Mouse (Mus musculus): ENCODE data around the gene Pikfyve. TPM values are rescaled to one million over a fixed set of nuclear protein-coding genes. Genes with fewer than 3 reads are reported as not detected.

The Pikfyve gene
- 20.6 TPM in 2 replicates for polyA plus RNA-seq (2014; fragmentation: Nextera tagmentation; extraction: Ambion mirVana)

DNA sequence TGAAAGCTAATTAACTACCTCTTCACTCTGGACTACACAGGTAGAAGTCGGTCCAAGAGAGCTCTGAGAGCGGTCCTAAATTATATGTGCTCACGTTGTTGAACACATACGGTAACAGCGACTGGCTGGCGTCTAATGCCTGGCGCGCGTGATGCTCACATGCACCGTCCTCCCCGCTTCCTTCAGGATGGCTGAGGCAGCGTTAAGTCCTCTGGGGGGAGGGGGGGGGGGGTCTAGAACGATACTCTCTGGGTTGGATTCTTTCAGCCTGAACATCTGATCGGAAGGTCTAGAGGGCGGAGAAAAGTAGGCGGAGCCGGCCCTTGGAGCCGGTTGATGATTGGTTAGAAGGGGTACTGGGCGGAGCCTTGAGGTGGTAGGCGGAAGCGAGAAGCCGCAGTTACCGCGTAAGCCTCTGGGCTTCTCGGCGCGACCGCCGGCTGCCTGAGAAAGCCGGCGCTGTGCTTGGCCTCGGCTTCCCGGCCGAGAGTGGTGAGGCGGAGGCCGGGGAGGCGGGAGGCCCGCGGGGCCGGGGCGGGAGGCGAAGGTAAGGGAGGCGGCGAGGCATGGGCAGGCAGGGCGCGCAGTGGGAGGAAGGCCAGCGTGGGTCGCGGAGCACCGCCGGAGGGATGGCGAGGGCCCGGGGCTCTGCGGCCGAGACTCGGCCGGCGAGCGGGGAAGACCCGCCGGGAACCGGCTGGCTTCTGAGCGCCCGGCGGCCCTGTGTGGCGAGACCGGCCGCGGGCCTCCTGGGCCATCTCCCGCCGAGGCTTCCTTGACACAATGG, at the start of gene Pikfyve, which contains the start of gene Idh1:
TSS of gene Pikfyve (plus strand) at position 397 of the 787 bp plus-strand sequence.
TSS of gene Idh1 (minus strand) at position 214 of the 787 bp plus-strand sequence.
- peaks cover 7% of the 10 kb centered on the region for H3K4me1 ChIP-seq (ENCODE audit: control insufficient read depth, insufficient read depth, low read length)
- H3K9ac ChIP-seq (ENCODE audit: low read length) = peak within 1 kb of the TSS; percentile 87
- H3K27me3 ChIP-seq (ENCODE audit: control insufficient read depth, insufficient read depth, low read length) = no peaks in the 10 kb centered on the region
- WGBS = under 1% methylated on average over 51 of the region's 71 CpGs
- peak within 1 kb of the TSS; percentile 90 for H3K27ac ChIP-seq (ENCODE audit: low read depth, low read length)
- no peaks in the 10 kb centered on the region for H3K36me3 ChIP-seq (ENCODE audit: control insufficient read depth, insufficient read depth, low read length)
- peak; percentile 97 for DNase-seq (ENCODE audit: low spot score)
- peak within 1 kb of the TSS; percentile 86 for H3K4me3 ChIP-seq (ENCODE audit: low read depth, low read length)
- peak; percentile 100 for ATAC-seq (ENCODE audit: insufficient read depth, low FRiP score, low TSS enrichment)
- peak within 1 kb of the TSS; percentile 57 for H3K4me2 ChIP-seq (ENCODE audit: low read depth)
- no peaks in the 10 kb centered on the region for H3K9me3 ChIP-seq (ENCODE audit: control insufficient read depth, low read length)

DNA sequence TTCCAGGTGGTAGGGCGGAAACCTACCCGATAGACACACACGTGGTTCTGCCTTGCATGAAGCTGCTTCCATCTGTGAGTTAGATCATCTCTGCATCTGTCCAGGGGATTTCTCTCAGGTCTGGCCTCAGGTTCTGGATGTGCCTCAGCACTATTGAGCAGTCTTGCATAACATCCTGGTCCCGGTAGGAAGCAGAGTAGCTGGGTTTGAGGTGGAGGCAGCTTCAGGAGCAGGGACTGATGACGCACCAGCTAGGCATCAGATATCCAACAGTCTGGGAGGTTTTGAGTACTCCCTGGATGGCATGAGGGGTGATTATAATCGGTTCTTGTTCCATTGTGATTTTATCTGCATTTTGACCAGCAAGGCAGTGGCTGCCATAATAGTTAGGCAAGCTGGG, 48.9 kb upstream of the Pikfyve start:
- H3K27ac ChIP-seq (ENCODE audit: low read depth, low read length) = no peak overlapping the region
- H3K27me3 ChIP-seq (ENCODE audit: control insufficient read depth, insufficient read depth, low read length) = no peaks in the 10 kb centered on the region
- no peak overlapping the region for H3K4me3 ChIP-seq (ENCODE audit: low read depth, low read length)
- no peaks in the 10 kb centered on the region for H3K9me3 ChIP-seq (ENCODE audit: control insufficient read depth, low read length)
- no peaks in the 10 kb centered on the region for H3K4me1 ChIP-seq (ENCODE audit: control insufficient read depth, insufficient read depth, low read length)
- ATAC-seq (ENCODE audit: insufficient read depth, low FRiP score, low TSS enrichment) = no peak
- no peaks in the 10 kb centered on the region for H3K36me3 ChIP-seq (ENCODE audit: control insufficient read depth, insufficient read depth, low read length)
- DNase-seq (ENCODE audit: low spot score) = no peak
- H3K9ac ChIP-seq (ENCODE audit: low read length) = no peak overlapping the region
- no peak overlapping the region for H3K4me2 ChIP-seq (ENCODE audit: low read depth)
- WGBS = 76% methylated on average over 6 of the region's 6 CpGs

DNA sequence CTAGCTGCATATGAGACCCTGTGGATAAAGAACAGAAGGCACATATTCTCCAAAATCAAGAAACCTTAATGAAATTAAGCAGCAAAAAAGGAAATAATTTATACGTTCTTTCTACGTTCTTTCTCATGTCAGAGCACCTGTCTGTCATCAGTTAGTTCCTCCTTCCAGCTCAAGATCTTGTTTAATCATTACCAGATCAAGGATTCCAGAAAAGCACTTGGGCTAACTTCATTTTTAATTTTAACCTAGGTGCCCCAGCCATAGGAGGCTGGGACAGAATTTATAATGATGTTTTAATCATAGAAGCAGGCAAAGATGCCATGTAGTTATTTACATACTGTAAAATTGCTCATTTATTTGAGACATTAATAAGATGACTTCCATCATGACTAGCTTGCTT, 41.7 kb upstream of the Pikfyve start:
- Histone ChIP-seq H3K27me3 (ENCODE audit: control insufficient read depth, insufficient read depth, low read length) (no peaks in the 10 kb centered on the region), H3K4me3 (ENCODE audit: low read depth, low read length) (no peak overlapping the region), H3K9me3 (ENCODE audit: control insufficient read depth, low read length) (no peaks in the 10 kb centered on the region), H3K36me3 (ENCODE audit: control insufficient read depth, insufficient read depth, low read length) (no peaks in the 10 kb centered on the region), H3K27ac (ENCODE audit: low read depth, low read length) (no peak overlapping the region), H3K4me2 (ENCODE audit: low read depth) (no peak overlapping the region), H3K4me1 (ENCODE audit: control insufficient read depth, insufficient read depth, low read length) (no peaks in the 10 kb centered on the region), H3K9ac (ENCODE audit: low read length) (no peak overlapping the region)
- DNase-seq (ENCODE audit: low spot score) (no peak), ATAC-seq (ENCODE audit: insufficient read depth, low FRiP score, low TSS enrichment) (no peak)
- 89% methylated on average over 2 of the region's 2 CpGs for WGBS

GRCm38 (mm10) chr1:65146601-65147000, 39.9 kb upstream of the Pikfyve start:
- DNase-seq (ENCODE audit: low spot score) = no peak
- Histone ChIP-seq H3K4me1 (ENCODE audit: control insufficient read depth, insufficient read depth, low read length) (no peaks in the 10 kb centered on the region), H3K9ac (ENCODE audit: low read length) (no peak overlapping the region), H3K9me3 (ENCODE audit: control insufficient read depth, low read length) (no peaks in the 10 kb centered on the region), H3K27ac (ENCODE audit: low read depth, low read length) (no peak overlapping the region), H3K27me3 (ENCODE audit: control insufficient read depth, insufficient read depth, low read length) (no peaks in the 10 kb centered on the region), H3K36me3 (ENCODE audit: control insufficient read depth, insufficient read depth, low read length) (no peaks in the 10 kb centered on the region), H3K4me2 (ENCODE audit: low read depth) (no peak overlapping the region), H3K4me3 (ENCODE audit: low read depth, low read length) (no peak overlapping the region)
- ATAC-seq (ENCODE audit: insufficient read depth, low FRiP score, low TSS enrichment) = no peak
- 80% methylated on average over 2 of the region's 2 CpGs for WGBS

- ATAC-seq (ENCODE audit: insufficient read depth, low FRiP score, low TSS enrichment) = no peak
- no peaks in the 10 kb centered on the region for H3K4me1 ChIP-seq (ENCODE audit: control insufficient read depth, insufficient read depth, low read length)
- WGBS = 96% methylated on average over 5 of the region's 5 CpGs
- no peaks in the 10 kb centered on the region for H3K36me3 ChIP-seq (ENCODE audit: control insufficient read depth, insufficient read depth, low read length)
- H3K4me3 ChIP-seq (ENCODE audit: low read depth, low read length) = no peak overlapping the region
- no peak overlapping the region for H3K27ac ChIP-seq (ENCODE audit: low read depth, low read length)
- DNase-seq (ENCODE audit: low spot score) = no peak
- no peaks in the 10 kb centered on the region for H3K9me3 ChIP-seq (ENCODE audit: control insufficient read depth, low read length)
- H3K4me2 ChIP-seq (ENCODE audit: low read depth) = no peak overlapping the region
- no peaks in the 10 kb centered on the region for H3K27me3 ChIP-seq (ENCODE audit: control insufficient read depth, insufficient read depth, low read length)
- H3K9ac ChIP-seq (ENCODE audit: low read length) = no peak overlapping the region
Measured at GRCm38 (mm10) chr1:65147326-65147725, 39.2 kb upstream of the Pikfyve start.

DNA sequence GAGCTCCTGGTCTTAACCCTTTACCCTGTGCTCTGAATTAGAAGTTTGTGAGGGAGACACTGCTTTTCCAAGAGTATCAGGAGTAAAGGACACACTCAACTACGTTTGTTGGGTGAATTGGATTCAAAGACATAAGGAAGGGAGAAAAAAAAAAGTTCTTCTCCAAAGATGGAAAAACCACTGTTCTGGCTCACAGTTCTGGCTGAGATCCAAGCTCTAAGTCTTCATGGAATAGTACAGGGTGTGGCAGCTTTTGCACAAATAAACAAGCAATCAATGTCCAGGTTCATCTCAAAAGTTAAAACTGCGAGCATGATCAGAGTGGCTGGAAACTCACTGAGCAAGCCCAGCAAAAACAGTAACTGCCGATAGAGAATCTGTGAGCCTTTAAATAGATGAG, 38.5 kb upstream of the Pikfyve start:
- WGBS = 79% methylated on average over 3 of the region's 3 CpGs
- ATAC-seq (ENCODE audit: insufficient read depth, low FRiP score, low TSS enrichment) = no peak
- no peak overlapping the region for H3K4me3 ChIP-seq (ENCODE audit: low read depth, low read length)
- H3K27me3 ChIP-seq (ENCODE audit: control insufficient read depth, insufficient read depth, low read length) = no peaks in the 10 kb centered on the region
- H3K36me3 ChIP-seq (ENCODE audit: control insufficient read depth, insufficient read depth, low read length) = no peaks in the 10 kb centered on the region
- DNase-seq (ENCODE audit: low spot score) = no peak
- no peak overlapping the region for H3K9ac ChIP-seq (ENCODE audit: low read length)
- H3K4me2 ChIP-seq (ENCODE audit: low read depth) = no peak overlapping the region
- H3K27ac ChIP-seq (ENCODE audit: low read depth, low read length) = no peak overlapping the region
- no peaks in the 10 kb centered on the region for H3K4me1 ChIP-seq (ENCODE audit: control insufficient read depth, insufficient read depth, low read length)
- no peaks in the 10 kb centered on the region for H3K9me3 ChIP-seq (ENCODE audit: control insufficient read depth, low read length)

DNA sequence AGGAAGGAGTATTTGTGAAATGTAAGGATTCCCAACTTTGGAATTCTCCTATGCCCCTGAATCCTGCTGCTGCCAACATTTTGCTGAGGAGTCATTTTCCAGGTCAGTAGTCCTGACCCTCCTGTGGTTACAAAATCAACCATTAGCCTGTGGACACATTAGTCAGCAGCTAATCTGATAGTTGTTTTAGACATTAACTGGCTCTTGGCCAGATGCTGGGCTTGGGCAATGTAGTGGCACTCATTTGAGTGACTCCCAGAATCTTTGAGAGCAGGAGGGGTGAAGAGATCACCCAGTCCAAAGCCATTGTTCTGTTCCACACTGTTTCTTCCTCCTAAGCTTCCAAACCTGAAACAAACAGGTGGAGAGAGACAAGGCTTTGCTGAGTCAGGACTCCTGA, 31.7 kb upstream of the Pikfyve start:
- no peaks in the 10 kb centered on the region for H3K4me1 ChIP-seq (ENCODE audit: control insufficient read depth, insufficient read depth, low read length)
- no peak overlapping the region for H3K4me2 ChIP-seq (ENCODE audit: low read depth)
- H3K27me3 ChIP-seq (ENCODE audit: control insufficient read depth, insufficient read depth, low read length) = no peaks in the 10 kb centered on the region
- no peak overlapping the region for H3K9ac ChIP-seq (ENCODE audit: low read length)
- H3K9me3 ChIP-seq (ENCODE audit: control insufficient read depth, low read length) = no peaks in the 10 kb centered on the region
- H3K4me3 ChIP-seq (ENCODE audit: low read depth, low read length) = no peak overlapping the region
- ATAC-seq (ENCODE audit: insufficient read depth, low FRiP score, low TSS enrichment) = no peak
- no peak for DNase-seq (ENCODE audit: low spot score)
- H3K27ac ChIP-seq (ENCODE audit: low read depth, low read length) = no peak overlapping the region
- H3K36me3 ChIP-seq (ENCODE audit: control insufficient read depth, insufficient read depth, low read length) = peaks cover 2% of the 10 kb centered on the region; the same call in 1 of the 2 replicates

DNA sequence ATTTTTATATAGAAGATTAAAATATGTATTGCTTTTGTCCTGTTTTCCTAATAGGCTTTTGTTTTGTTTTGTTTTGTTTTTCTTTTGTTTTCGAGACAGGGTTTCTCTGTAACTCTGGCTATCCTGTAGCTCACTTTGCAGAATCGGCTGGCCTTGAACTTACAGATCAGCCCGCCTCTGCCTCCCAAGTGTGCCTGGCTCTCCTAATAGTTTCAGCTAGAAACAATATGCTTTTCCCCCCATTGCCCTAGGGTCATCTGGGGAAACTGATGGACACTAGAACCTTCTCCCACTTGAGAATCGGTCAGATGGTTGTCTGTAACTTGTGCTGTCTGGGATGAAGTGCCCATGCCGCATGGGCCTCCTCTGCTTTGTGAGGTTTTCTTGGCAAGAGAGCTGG, 30.4 kb upstream of the Pikfyve start:
- Histone ChIP-seq H3K4me3 (ENCODE audit: low read depth, low read length) (no peak overlapping the region), H3K9me3 (ENCODE audit: control insufficient read depth, low read length) (no peaks in the 10 kb centered on the region), H3K27me3 (ENCODE audit: control insufficient read depth, insufficient read depth, low read length) (no peaks in the 10 kb centered on the region), H3K4me2 (ENCODE audit: low read depth) (no peak overlapping the region), H3K9ac (ENCODE audit: low read length) (no peak overlapping the region), H3K4me1 (ENCODE audit: control insufficient read depth, insufficient read depth, low read length) (no peaks in the 10 kb centered on the region), H3K36me3 (ENCODE audit: control insufficient read depth, insufficient read depth, low read length) (peaks cover 7% of the 10 kb centered on the region), H3K27ac (ENCODE audit: low read depth, low read length) (no peak overlapping the region)
- DNase-seq (ENCODE audit: low spot score) (no peak), ATAC-seq (ENCODE audit: insufficient read depth, low FRiP score, low TSS enrichment) (no peak)
- WGBS = 93% methylated on average over 5 of the region's 5 CpGs

- Histone ChIP-seq H3K27me3 (ENCODE audit: control insufficient read depth, insufficient read depth, low read length) (no peaks in the 10 kb centered on the region), H3K4me3 (ENCODE audit: low read depth, low read length) (no peak overlapping the region), H3K9ac (ENCODE audit: low read length) (no peak overlapping the region), H3K4me1 (ENCODE audit: control insufficient read depth, insufficient read depth, low read length) (no peaks in the 10 kb centered on the region), H3K27ac (ENCODE audit: low read depth, low read length) (no peak overlapping the region), H3K36me3 (ENCODE audit: control insufficient read depth, insufficient read depth, low read length) (peaks cover 22% of the 10 kb centered on the region), H3K4me2 (ENCODE audit: low read depth) (no peak overlapping the region), H3K9me3 (ENCODE audit: control insufficient read depth, low read length) (no peaks in the 10 kb centered on the region)
- WGBS = 95% methylated on average over 1 of the region's 1 CpGs
- DNase-seq (ENCODE audit: low spot score) = no peak
- ATAC-seq (ENCODE audit: insufficient read depth, low FRiP score, low TSS enrichment) = no peak
Measured at GRCm38 (mm10) chr1:65162210-65162609, 24.3 kb upstream of the Pikfyve start.

Measured in neural tube, embryonic 11.5 days (tissue).